Mouse (Mus musculus) heart, embryonic 11.5 days (tissue): ENCODE measurements around the gene Limch1. TPM values are rescaled to one million over a fixed set of nuclear protein-coding genes. Genes with fewer than 3 reads are reported as not detected.

Source experiments
- ATAC-seq: fragments of 200-750 bp; cut with Nextera tagmentation; replicated peaks from 2 replicates; pipeline ENCODE4 v1.8.0; 2017; ENCODE audit warnings: moderate library complexity; ENCODE audit not compliant: insufficient number of reproducible peaks, low FRiP score, low TSS enrichment
- H3K27ac ChIP-seq: fragments of 300-500 bp; sonication (generic); 2 replicates; pipeline ENCODE4 v1.5.1; 2014; ENCODE audit warnings: mild to moderate bottlenecking, low read depth, low read length
- H3K27me3 ChIP-seq: fragments of 300-500 bp; sonication (generic); 2 replicates; pipeline ENCODE4 v1.6.1; 2014; ENCODE audit warnings: mild to moderate bottlenecking, low read length, mixed read lengths; ENCODE audit not compliant: control insufficient read depth, insufficient read depth
- H3K36me3 ChIP-seq: fragments of 300-500 bp; sonication (generic); 2 replicates; pipeline ENCODE4 v1.6.1; 2014; ENCODE audit warnings: mild to moderate bottlenecking, low read length, moderate library complexity, mixed read lengths; ENCODE audit not compliant: control insufficient read depth, insufficient read depth
- H3K4me1 ChIP-seq: fragments of 300-500 bp; sonication (generic); 2 replicates; pipeline ENCODE4 v1.6.1; 2014; ENCODE audit warnings: low read length; ENCODE audit not compliant: control insufficient read depth, insufficient read depth
- H3K4me2 ChIP-seq: fragments of 300-500 bp; sonication (generic); 2 replicates; pipeline ENCODE4 v1.6.1; 2014; ENCODE audit warnings: mild to moderate bottlenecking, moderate library complexity
- H3K4me3 ChIP-seq: fragments of 300-500 bp; sonication (generic); 2 replicates; pipeline ENCODE4 v1.5.1; 2014; ENCODE audit warnings: low read depth, low read length
- H3K9ac ChIP-seq: fragments of 300-500 bp; sonication (generic); 2 replicates; pipeline ENCODE4 v1.6.1; 2014; ENCODE audit warnings: mild to moderate bottlenecking, low read depth, low read length, moderate library complexity
- H3K9me3 ChIP-seq: fragments of 300-500 bp; sonication (generic); replicated peaks from 2 replicates; pipeline ENCODE4 v1.6.1; 2016; ENCODE audit warnings: low read length; ENCODE audit not compliant: control insufficient read depth
- WGBS: fragments of 180-500 bp; shearing (Covaris S2); extraction: QIAGEN DNeasy Blood & Tissue Kit; methylation state at CpG from one replicate; pipeline ENCODE4 v1.1.7; 2014; ENCODE audit not compliant: insufficient replicate concordance; 5-methylcytosine and 5-hydroxymethylcytosine counted together
- polyA plus RNA-seq: library from polyadenylated mRNA; unstranded; fragments of >200 nt; fragmentation: Nextera tagmentation; extraction: Ambion mirVana; gene quantifications from 2 replicates; pipeline ENCODE4 v1.2.1, GENCODE M21; 2014

Gene Limch1
- polyA plus RNA-seq, 1 experiment from 2014 or later = 32.8 TPM

- WGBS = 82% methylated on average over 4 of the region's 4 CpGs
- Histone ChIP-seq H3K27ac (no peak overlapping the region), H3K36me3 (no peaks in the 10 kb centered on the region), H3K27me3 (no peaks in the 10 kb centered on the region), H3K9me3 (no peaks in the 10 kb centered on the region), H3K4me3 (no peak overlapping the region), H3K9ac (no peak overlapping the region), H3K4me2 (no peak overlapping the region), H3K4me1 (no peaks in the 10 kb centered on the region)
- ATAC-seq = no peak
These were observed 165.4 kb downstream of the Limch1 start for GRCm38 (mm10) chr5:66911068-66911467.

- whole genome bisulfite sequencing = 80% methylated on average over 6 of the region's 6 CpGs
- Histone ChIP-seq H3K4me3 (no peak overlapping the region), H3K27me3 (no peaks in the 10 kb centered on the region), H3K4me1 (no peaks in the 10 kb centered on the region), H3K9me3 (no peaks in the 10 kb centered on the region), H3K36me3 (no peaks in the 10 kb centered on the region), H3K27ac (no peak overlapping the region), H3K9ac (no peak overlapping the region), H3K4me2 (no peak overlapping the region)
- no peak for ATAC-seq
These were observed 168.2 kb downstream of the Limch1 start for GRCm38 (mm10) chr5:66913791-66914190.

GRCm38 (mm10) chr5:66917353-66918315 lies 172.0 kb downstream of the Limch1 start:
- no peak overlapping the region for H3K27ac ChIP-seq
- no peak for ATAC-seq

GRCm38 (mm10) chr5:66918316-66919305 lies 173.0 kb downstream of the Limch1 start:
- Histone ChIP-seq H3K4me3 (no peak overlapping the region), H3K27ac (no peak overlapping the region), H3K27me3 (no peaks in the 10 kb centered on the region), H3K9me3 (no peaks in the 10 kb centered on the region), H3K4me2 (no peak overlapping the region), H3K36me3 (no peaks in the 10 kb centered on the region), H3K4me1 (no peaks in the 10 kb centered on the region), H3K9ac (no peak overlapping the region)
- WGBS = 71% methylated on average over 11 of the region's 11 CpGs
- ATAC-seq = no peak

More at GRCm38 (mm10) chr5:66917353-66918315, 172.0 kb downstream of the Limch1 start:
- WGBS = 80% methylated on average over 8 of the region's 8 CpGs
- Histone ChIP-seq H3K9me3 (no peaks in the 10 kb centered on the region), H3K9ac (no peak overlapping the region), H3K4me3 (no peak overlapping the region), H3K36me3 (no peaks in the 10 kb centered on the region), H3K27me3 (no peaks in the 10 kb centered on the region), H3K4me2 (no peak overlapping the region), H3K4me1 (no peaks in the 10 kb centered on the region)

GRCm38 (mm10) chr5:66922582-66922981 lies 177.0 kb downstream of the Limch1 start:
- Histone ChIP-seq H3K36me3 (no peaks in the 10 kb centered on the region), H3K4me2 (no peak overlapping the region), H3K27me3 (no peaks in the 10 kb centered on the region), H3K9me3 (no peaks in the 10 kb centered on the region), H3K9ac (no peak overlapping the region), H3K4me1 (no peaks in the 10 kb centered on the region), H3K4me3 (no peak overlapping the region), H3K27ac (no peak overlapping the region)
- ATAC-seq = no peak
- WGBS = 83% methylated on average over 5 of the region's 5 CpGs

GRCm38 (mm10) chr5:66929291-66929690 lies 183.7 kb downstream of the Limch1 start:
- Histone ChIP-seq H3K4me1 (no peaks in the 10 kb centered on the region), H3K9me3 (no peaks in the 10 kb centered on the region), H3K4me2 (no peak overlapping the region), H3K27ac (no peak overlapping the region), H3K36me3 (no peaks in the 10 kb centered on the region), H3K9ac (no peak overlapping the region), H3K4me3 (no peak overlapping the region), H3K27me3 (no peaks in the 10 kb centered on the region)
- 74% methylated on average over 6 of the region's 6 CpGs for WGBS
- no peak for ATAC-seq

GRCm38 (mm10) chr5:66933134-66933804 lies 187.6 kb downstream of the Limch1 start:
- Histone ChIP-seq H3K9ac (no peak overlapping the region), H3K4me3 (no peak overlapping the region), H3K36me3 (no peaks in the 10 kb centered on the region), H3K27me3 (no peaks in the 10 kb centered on the region), H3K9me3 (no peaks in the 10 kb centered on the region), H3K4me1 (no peaks in the 10 kb centered on the region), H3K27ac (no peak overlapping the region), H3K4me2 (no peak overlapping the region)
- 67% methylated on average over 10 of the region's 10 CpGs for WGBS
- no peak for ATAC-seq

GRCm38 (mm10) chr5:66934585-66934984 lies 189.0 kb downstream of the Limch1 start:
- ATAC-seq = no peak
- Histone ChIP-seq H3K4me2 (no peak overlapping the region), H3K9me3 (no peaks in the 10 kb centered on the region), H3K9ac (no peak overlapping the region), H3K4me1 (no peaks in the 10 kb centered on the region), H3K4me3 (no peak overlapping the region), H3K27me3 (no peaks in the 10 kb centered on the region), H3K27ac (no peak overlapping the region), H3K36me3 (no peaks in the 10 kb centered on the region)
- WGBS = 90% methylated on average over 3 of the region's 3 CpGs
